Mouse (Mus musculus) neural tube, embryonic 11.5 days (tissue): ENCODE measurements around the gene Rap2c. TPM values are rescaled to one million over a fixed set of nuclear protein-coding genes. Genes with fewer than 3 reads are reported as not detected.

Source experiments
- ATAC-seq: fragments of 200-750 bp; cut with Nextera tagmentation; 2 replicates; pipeline ENCODE4 v1.8.0; 2017; ENCODE audit warnings: moderate number of reproducible peaks, mild to moderate bottlenecking, moderate TSS enrichment, moderate library complexity; ENCODE audit not compliant: insufficient read depth, low FRiP score, low TSS enrichment
- DNase-seq: peaks from one replicate; pipeline ENCODE4 v3.0.0-alpha.2; 2015; ENCODE audit warnings: low spot score
- H3K27ac ChIP-seq: fragments of 300-500 bp; sonication (generic); 2 replicates; pipeline ENCODE4 v1.5.1; 2014; ENCODE audit warnings: low read depth, mild to moderate bottlenecking, low read length
- H3K27me3 ChIP-seq: fragments of 300-500 bp; sonication (generic); 2 replicates; pipeline ENCODE4 v1.6.1; 2014; ENCODE audit warnings: mild to moderate bottlenecking, low read length, mixed read lengths; ENCODE audit not compliant: control insufficient read depth, insufficient read depth
- H3K36me3 ChIP-seq: fragments of 300-500 bp; sonication (generic); 2 replicates; pipeline ENCODE4 v1.6.1; 2014; ENCODE audit warnings: mild to moderate bottlenecking, low read length, moderate library complexity, mixed read lengths; ENCODE audit not compliant: control insufficient read depth, insufficient read depth
- H3K4me1 ChIP-seq: fragments of 300-500 bp; sonication (generic); 2 replicates; pipeline ENCODE4 v1.6.1; 2014; ENCODE audit warnings: low read length, mixed read lengths; ENCODE audit not compliant: control insufficient read depth, insufficient read depth
- H3K4me2 ChIP-seq: fragments of 300-500 bp; sonication (generic); 2 replicates; pipeline ENCODE4 v1.6.1; 2014; ENCODE audit warnings: low read depth, mild to moderate bottlenecking, moderate library complexity
- H3K4me3 ChIP-seq: fragments of 300-500 bp; sonication (generic); 2 replicates; pipeline ENCODE4 v1.5.1; 2014; ENCODE audit warnings: low read depth, low read length
- H3K9ac ChIP-seq: fragments of 300-500 bp; sonication (generic); 2 replicates; pipeline ENCODE4 v1.6.1; 2014; ENCODE audit warnings: mild to moderate bottlenecking, low read length
- H3K9me3 ChIP-seq: fragments of 300-500 bp; sonication (generic); 2 replicates; pipeline ENCODE4 v1.6.1; 2016; ENCODE audit warnings: low read length; ENCODE audit not compliant: control insufficient read depth
- WGBS: fragments of 180-500 bp; shearing (Covaris S2); extraction: QIAGEN DNeasy Blood & Tissue Kit; methylation state at CpG from one replicate; pipeline ENCODE4 v1.1.7; 2014; 5-methylcytosine and 5-hydroxymethylcytosine counted together
- polyA plus RNA-seq: library from polyadenylated mRNA; unstranded; fragments of >200 nt; fragmentation: Nextera tagmentation; extraction: Ambion mirVana; gene quantifications from 2 replicates; pipeline ENCODE4 v1.2.1, GENCODE M21; 2014

Gene Rap2c
- polyA plus RNA-seq, 1 experiment from 2014 or later: 34.2 TPM

DNA sequence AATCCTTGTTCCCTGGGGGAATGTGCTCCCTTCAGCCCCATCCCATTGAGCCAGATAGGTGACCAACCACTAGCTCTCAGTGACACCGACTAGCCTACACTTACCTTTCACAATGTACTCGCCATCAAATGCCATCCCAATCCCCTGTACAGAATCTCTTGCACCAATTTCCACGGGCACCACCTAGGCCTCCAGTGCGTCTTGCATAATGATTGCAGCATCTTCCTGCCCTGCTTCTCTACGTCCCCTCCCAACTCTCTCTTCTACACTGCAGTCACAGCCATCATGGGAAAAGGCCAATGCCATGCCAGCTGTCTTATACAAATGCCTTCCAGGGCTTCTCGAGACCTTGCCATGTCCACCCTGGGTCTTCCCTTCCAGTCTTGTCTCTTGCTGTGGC lies 27.9 kb downstream of the Rap2c start:
- no peak overlapping the region for H3K4me2 ChIP-seq
- no peak for ATAC-seq
- no peaks in the 10 kb centered on the region for H3K9me3 ChIP-seq
- H3K9ac ChIP-seq: no peak overlapping the region
- no peaks in the 10 kb centered on the region for H3K36me3 ChIP-seq
- 77% methylated on average over 6 of the region's 6 CpGs for WGBS
- H3K4me3 ChIP-seq: no peak overlapping the region
- H3K4me1 ChIP-seq: no peaks in the 10 kb centered on the region
- no peaks in the 10 kb centered on the region for H3K27me3 ChIP-seq
- DNase-seq: no peak
- H3K27ac ChIP-seq: no peak overlapping the region

DNA sequence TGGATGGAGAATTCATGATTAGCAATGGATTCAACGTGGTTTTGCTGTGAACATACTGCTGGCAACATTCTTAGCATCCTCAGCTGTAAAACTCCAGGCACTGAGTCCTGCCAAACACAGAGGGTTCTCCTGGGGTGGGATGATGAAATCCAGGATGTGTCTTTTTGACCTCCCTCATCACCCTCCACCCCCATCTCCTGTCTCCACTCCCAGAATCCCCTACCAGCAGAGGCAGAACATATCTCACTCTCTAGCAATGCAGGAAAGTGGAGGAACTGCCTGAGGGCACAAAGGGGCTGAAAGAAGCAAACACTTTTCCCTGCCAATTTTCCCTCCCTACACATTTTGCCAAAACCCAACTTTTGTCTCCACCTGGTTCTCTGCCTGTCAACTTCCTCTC lies 29.2 kb downstream of the Rap2c start:
- WGBS: 60% methylated on average over 1 of the region's 1 CpGs
- Histone ChIP-seq H3K4me2 (no peak overlapping the region), H3K9me3 (no peaks in the 10 kb centered on the region), H3K27ac (no peak overlapping the region), H3K4me1 (no peaks in the 10 kb centered on the region), H3K4me3 (no peak overlapping the region), H3K9ac (no peak overlapping the region), H3K36me3 (no peaks in the 10 kb centered on the region), H3K27me3 (no peaks in the 10 kb centered on the region)
- ATAC-seq: no peak
- no peak for DNase-seq

DNA sequence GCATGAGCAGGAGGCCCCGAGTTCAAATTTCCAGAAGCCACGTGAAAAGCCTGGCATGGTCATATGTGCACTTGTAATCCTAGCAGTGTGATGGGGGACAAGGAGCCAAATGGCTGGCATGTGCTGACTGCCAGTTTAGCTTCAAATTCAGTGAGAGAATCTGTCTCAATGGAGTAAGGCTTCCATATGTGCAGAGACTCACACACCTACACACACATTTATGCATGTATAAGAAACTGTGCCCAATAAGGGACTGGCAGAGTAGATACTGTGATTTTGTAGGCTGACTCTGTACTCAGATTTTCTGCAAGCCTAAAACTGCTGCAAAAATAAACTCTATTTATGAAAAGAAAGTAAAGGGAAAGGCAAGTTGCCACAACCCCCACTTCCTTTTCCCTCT lies 39.4 kb downstream of the Rap2c start:
- 78% methylated on average over 2 of the region's 2 CpGs for WGBS
- Histone ChIP-seq H3K36me3 (no peaks in the 10 kb centered on the region), H3K9me3 (no peaks in the 10 kb centered on the region), H3K4me1 (no peaks in the 10 kb centered on the region), H3K27me3 (no peaks in the 10 kb centered on the region), H3K4me2 (no peak overlapping the region), H3K27ac (no peak overlapping the region), H3K4me3 (no peak overlapping the region), H3K9ac (no peak overlapping the region)
- ATAC-seq (no peak), DNase-seq (no peak)

DNA sequence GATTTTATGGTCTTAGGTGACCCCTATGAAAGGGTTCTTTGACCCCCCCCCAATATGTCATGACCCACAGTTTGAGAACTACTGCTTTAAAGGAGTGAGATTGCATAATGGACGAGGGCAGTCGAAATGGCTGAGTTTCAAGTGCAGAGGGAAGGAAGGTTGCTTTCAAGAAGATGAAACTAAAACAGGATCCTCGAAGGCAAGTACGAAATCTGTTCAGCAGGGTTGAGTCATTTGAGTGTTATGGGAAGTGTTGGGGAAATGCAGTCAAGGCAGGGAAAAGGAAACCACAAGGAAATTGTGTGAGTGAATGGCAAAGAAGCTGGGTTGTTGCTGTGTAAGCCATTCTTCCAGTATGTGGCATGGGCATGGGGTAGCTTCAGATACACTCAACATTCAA lies 45.7 kb downstream of the Rap2c start:
- H3K4me2 ChIP-seq: no peak overlapping the region
- H3K4me3 ChIP-seq: no peak overlapping the region
- no peaks in the 10 kb centered on the region for H3K27me3 ChIP-seq
- no peak overlapping the region for H3K9ac ChIP-seq
- ATAC-seq: no peak
- no peak overlapping the region for H3K27ac ChIP-seq
- no peaks in the 10 kb centered on the region for H3K36me3 ChIP-seq
- WGBS: 89% methylated on average over 4 of the region's 4 CpGs
- no peak for DNase-seq
- H3K9me3 ChIP-seq: no peaks in the 10 kb centered on the region
- H3K4me1 ChIP-seq: no peaks in the 10 kb centered on the region

DNA sequence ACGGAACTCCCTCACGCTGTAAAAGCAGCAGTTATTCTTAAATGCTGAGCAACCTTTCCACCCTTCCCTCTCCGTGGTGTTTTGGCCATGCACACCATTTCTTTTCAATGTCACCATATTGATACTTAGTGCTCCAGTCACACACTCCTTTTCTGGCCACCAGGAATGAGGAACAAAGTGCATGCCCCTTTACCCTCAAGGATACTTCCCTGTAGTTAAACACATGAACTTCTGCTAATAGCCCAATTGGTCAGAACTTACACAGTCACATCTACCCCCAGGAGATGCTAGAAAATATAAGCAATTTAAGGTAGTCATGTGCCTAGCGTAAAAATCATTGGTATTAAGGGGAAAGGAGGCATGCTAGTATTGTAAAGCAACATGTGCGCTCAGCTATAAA lies 47.9 kb downstream of the Rap2c start:
- Histone ChIP-seq H3K27me3 (no peaks in the 10 kb centered on the region), H3K4me3 (no peak overlapping the region), H3K9me3 (no peaks in the 10 kb centered on the region), H3K4me2 (no peak overlapping the region), H3K27ac (no peak overlapping the region), H3K9ac (no peak overlapping the region), H3K4me1 (no peaks in the 10 kb centered on the region), H3K36me3 (no peaks in the 10 kb centered on the region)
- DNase-seq: no peak
- WGBS: 89% methylated on average over 5 of the region's 5 CpGs
- no peak for ATAC-seq

DNA sequence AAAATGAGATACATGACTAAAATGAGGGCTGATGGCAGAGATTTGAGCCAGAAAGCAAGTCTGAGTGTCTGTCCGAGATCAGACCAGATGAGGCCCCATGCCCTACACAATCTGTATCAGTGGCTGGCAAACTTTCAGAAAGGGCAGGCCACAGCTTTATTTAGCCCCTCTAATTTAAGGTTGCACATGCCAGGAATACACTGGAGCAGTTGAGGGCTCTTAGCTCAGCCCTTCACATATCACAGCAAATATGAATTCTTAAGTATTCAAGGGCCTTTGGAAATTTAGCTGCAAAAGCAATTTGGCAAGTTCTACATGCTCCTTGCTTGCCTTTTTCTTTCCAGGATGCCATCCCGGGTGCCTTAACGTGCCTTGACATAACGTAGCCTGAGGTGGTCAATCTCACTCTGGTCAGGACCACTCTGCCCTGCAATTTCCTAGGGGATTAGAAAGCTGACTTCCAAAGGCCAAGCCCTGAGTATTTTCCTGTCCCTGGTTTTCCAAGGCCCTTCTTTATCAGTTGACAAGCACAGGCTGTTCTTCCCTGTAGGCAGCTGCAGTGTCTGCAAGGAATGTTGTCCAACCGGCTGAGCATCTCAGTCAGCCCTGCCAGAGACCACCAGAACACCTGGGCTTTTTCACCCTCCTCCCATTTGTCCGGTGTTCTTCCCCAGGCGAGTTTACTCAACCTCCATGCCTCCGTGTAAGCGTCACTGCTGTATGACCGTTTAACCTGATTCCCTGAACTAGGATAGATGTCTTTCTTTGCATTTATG lies 49.5 kb downstream of the Rap2c start:
- Histone ChIP-seq H3K36me3 (no peaks in the 10 kb centered on the region), H3K9me3 (no peaks in the 10 kb centered on the region), H3K4me3 (no peak overlapping the region), H3K27ac (no peak overlapping the region), H3K27me3 (no peaks in the 10 kb centered on the region), H3K9ac (no peak overlapping the region), H3K4me2 (no peak overlapping the region), H3K4me1 (no peaks in the 10 kb centered on the region)
- WGBS: 73% methylated on average over 10 of the region's 10 CpGs
- DNase-seq (no peak), ATAC-seq (no peak)

DNA sequence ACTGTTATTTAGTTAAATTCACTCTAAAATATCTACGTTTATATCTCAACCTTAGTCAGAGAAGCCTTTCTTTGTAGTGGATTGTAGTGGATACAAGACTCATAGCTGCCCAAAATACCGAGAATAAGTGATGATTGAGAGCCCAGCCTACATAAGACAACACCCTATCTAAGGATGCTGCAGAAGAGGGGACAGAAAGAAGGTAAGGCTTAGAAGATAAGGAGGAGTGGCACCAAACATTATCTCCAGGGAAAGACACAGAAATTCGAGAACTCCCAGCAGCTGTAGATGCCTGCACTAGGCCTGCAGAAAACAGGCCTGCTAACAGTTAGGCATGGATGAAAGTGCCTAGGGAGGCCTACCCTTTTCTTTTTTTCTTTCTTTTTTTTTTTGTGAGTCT lies 52.7 kb downstream of the Rap2c start:
- Histone ChIP-seq H3K4me2 (no peak overlapping the region), H3K36me3 (no peaks in the 10 kb centered on the region), H3K9ac (no peak overlapping the region), H3K4me3 (no peak overlapping the region), H3K9me3 (no peaks in the 10 kb centered on the region), H3K27ac (no peak overlapping the region), H3K27me3 (no peaks in the 10 kb centered on the region), H3K4me1 (no peaks in the 10 kb centered on the region)
- 77% methylated on average over 3 of the region's 3 CpGs for WGBS
- no peak for DNase-seq
- ATAC-seq: no peak

DNA sequence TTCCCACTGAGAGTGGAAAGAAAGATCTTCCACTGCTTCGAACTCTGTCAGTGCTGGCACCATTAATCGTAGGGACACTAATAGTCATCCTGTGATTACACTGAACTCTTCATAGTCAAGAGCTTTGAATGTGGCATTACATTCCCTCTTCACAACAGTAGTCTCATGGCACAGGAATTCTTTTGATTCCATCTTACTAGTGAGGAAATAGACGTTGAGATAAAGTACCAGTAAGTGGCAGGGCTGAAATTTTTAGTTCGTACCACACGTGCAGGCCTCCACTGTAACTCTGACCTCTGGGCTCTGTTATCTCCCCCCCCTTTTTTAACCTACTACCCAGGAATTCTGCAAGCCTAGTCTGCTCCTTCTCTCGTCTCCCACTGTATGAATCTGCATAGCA lies 54.9 kb downstream of the Rap2c start:
- Histone ChIP-seq H3K36me3 (no peaks in the 10 kb centered on the region), H3K27me3 (no peaks in the 10 kb centered on the region), H3K27ac (no peak overlapping the region), H3K9ac (no peak overlapping the region), H3K4me2 (no peak overlapping the region), H3K9me3 (no peaks in the 10 kb centered on the region), H3K4me3 (no peak overlapping the region), H3K4me1 (no peaks in the 10 kb centered on the region)
- DNase-seq: no peak
- 73% methylated on average over 6 of the region's 6 CpGs for WGBS
- ATAC-seq: no peak
